Mouse (Mus musculus) liver, embryonic 14.5 days (tissue): ENCODE measurements around the gene Brip1.

ENCODE experiments used
- CTCF ChIP-seq: IDR thresholded peaks from 2 replicates; pipeline ENCODE4 v1.5.1; 2016; ENCODE audit warnings: antibody characterized with exemption, low read depth, control low read depth
- EP300 ChIP-seq: IDR thresholded peaks from 2 replicates; pipeline ENCODE4 v1.6.1; 2016; ENCODE audit warnings: antibody characterized with exemption, low read depth

DNA sequence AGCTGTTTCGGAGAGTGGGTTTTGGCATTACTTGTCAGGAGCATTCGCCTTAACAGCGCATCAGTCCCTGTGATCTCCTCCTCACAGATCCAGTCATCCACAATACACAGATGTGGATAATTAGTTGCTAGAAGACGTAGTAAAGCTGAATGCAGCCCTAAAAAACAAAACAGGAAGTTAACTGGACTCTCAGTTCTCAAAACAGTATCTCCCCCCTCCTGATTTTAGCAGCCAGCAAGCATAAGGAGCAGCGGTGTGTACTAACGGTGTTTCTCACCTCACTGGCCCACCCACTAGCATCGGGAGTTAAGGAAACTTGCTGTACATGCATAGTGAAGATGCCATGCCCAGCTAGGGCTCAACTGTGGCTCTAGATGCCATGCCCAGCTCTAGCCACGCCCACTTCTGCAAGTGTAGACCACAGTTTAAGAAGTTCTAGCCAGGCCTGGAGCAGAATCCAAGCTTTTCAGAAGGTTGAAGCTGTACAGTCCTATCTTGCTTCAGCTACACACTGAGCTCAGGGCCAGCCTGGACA is 25.7 kb upstream of the Brip1 start:
- TF ChIP-seq CTCF (no peak), EP300 (no peak)
